Comparison of ENCODE assay signal across 10 mouse cellular contexts in genomic region chr7:46482099-46482531, GRCm38 (mm10).
DNase-seq lines count a peak whose midpoint lies in the region; ATAC-seq lines count a peak whose summit lies in the region.
"Had no signal": no experiment of that assay in that cellular context is flagged by ENCODE, and none has a peak within 500 bp of the region (broad histone marks: within the 10 kb centered on the region; RNA-seq: fewer than 3 reads in every experiment).

No protein-coding gene starts in this region.

- no peak for ATAC-seq in neural tube, embryonic 13.5 days (ENCODE audit: low read depth)
- ATAC-seq in stomach, embryonic 16.5 days (ENCODE audit: insufficient read depth, low FRiP score), result peak; percentile 84

- H3K9me3 ChIP-seq in neural tube, embryonic 13.5 days, result no peaks in the 10 kb centered on the region
- no peaks in the 10 kb centered on the region for H3K9me3 ChIP-seq in stomach, embryonic 16.5 days (replicated peaks; ENCODE audit: control insufficient read depth, low read length)
- H3K9me3 ChIP-seq: midbrain, embryonic 15.5 days had no signal

- H3K4me1 ChIP-seq in neural tube, embryonic 13.5 days (replicated peaks), result peaks cover 22% of the 10 kb centered on the region
- peaks cover 7% of the 10 kb centered on the region; the same call in 1 of the 2 replicates for H3K4me1 ChIP-seq in stomach, embryonic 16.5 days (ENCODE audit: control insufficient read depth, insufficient read depth, low read length)

- 80% methylated on average over 2 of the region's 2 CpGs for WGBS in neural tube, embryonic 13.5 days
- 61% methylated on average over 2 of the region's 2 CpGs for WGBS in stomach, embryonic 16.5 days

- no peak for DNase-seq in neural tube, embryonic 10.5 days (ENCODE audit: extremely low spot score, low spot score)
- DNase-seq in heart, adult 8-10 months (ENCODE audit: low spot score), result peak; percentile 73
- DNase-seq in kidney, postnatal 25 days, result peak; percentile 3 to 44
- DNase-seq in left cerebral cortex, adult 9 months (ENCODE audit: low spot score in 2 of 2), result no peak
- DNase-seq in layer of hippocampus, postnatal 10 days (ENCODE audit: low spot score in 2 of 2), result no peak
- no peak for DNase-seq in liver
- DNase-seq: layer of hippocampus, postnatal 36 days had no signal

- no peak overlapping the region for H3K9ac ChIP-seq in neural tube, embryonic 13.5 days
- H3K9ac ChIP-seq in stomach, embryonic 16.5 days (ENCODE audit: low read length), result no peak overlapping the region
- H3K9ac ChIP-seq: midbrain, embryonic 15.5 days had no signal

- no peak overlapping the region for H3K4me2 ChIP-seq in neural tube, embryonic 13.5 days
- H3K4me2 ChIP-seq in stomach, embryonic 16.5 days (ENCODE audit: low read depth, low read length), result no peak overlapping the region
- H3K4me2 ChIP-seq: midbrain, embryonic 15.5 days had no signal

- H3K27ac ChIP-seq in neural tube, embryonic 13.5 days (replicated peaks), result peak overlapping the region; percentile 38; the same call in 1 of the 2 replicates
- no peak overlapping the region for H3K27ac ChIP-seq in stomach, embryonic 16.5 days (ENCODE audit: low read length)

- H3K4me3 ChIP-seq in neural tube, embryonic 13.5 days, result no peak overlapping the region
- H3K4me3 ChIP-seq in stomach, embryonic 16.5 days (replicated peaks; ENCODE audit: low read length), result no peak overlapping the region
- H3K4me3 ChIP-seq: midbrain, embryonic 15.5 days had no signal

- no peaks in the 10 kb centered on the region for H3K27me3 ChIP-seq in neural tube, embryonic 13.5 days
- no peaks in the 10 kb centered on the region for H3K27me3 ChIP-seq in stomach, embryonic 16.5 days (ENCODE audit: control insufficient read depth, insufficient read depth, low read length)
- H3K27me3 ChIP-seq: midbrain, embryonic 15.5 days had no signal

- no peaks in the 10 kb centered on the region for H3K36me3 ChIP-seq in neural tube, embryonic 13.5 days
- no peaks in the 10 kb centered on the region for H3K36me3 ChIP-seq in stomach, embryonic 16.5 days (ENCODE audit: control insufficient read depth, insufficient read depth, low read length)
- H3K36me3 ChIP-seq: midbrain, embryonic 15.5 days had no signal

Comparison
In these comparisons a context has a peak if more than half of its experiments do, and no peak if none do; other contexts are left out.
1. DNase-seq: peak in heart, adult 8-10 months (single experiment) and kidney, postnatal 25 days (2 of 2); none in neural tube, embryonic 10.5 days (single experiment), left cerebral cortex, adult 9 months (0 of 2), layer of hippocampus, postnatal 10 days (0 of 2) and liver (single experiment).